Mouse (Mus musculus) midbrain, embryonic 14.5 days (tissue): Measurements from ENCODE around the gene Atp5h. TPM values are rescaled to one million over a fixed set of nuclear protein-coding genes. Genes with fewer than 3 reads are reported as not detected.

Source experiments
- ATAC-seq: fragments of 200-750 bp; cut with Nextera tagmentation; 2 replicates; pipeline ENCODE4 v1.8.0; 2017; ENCODE audit warnings: moderate number of reproducible peaks, moderate library complexity; ENCODE audit not compliant: low FRiP score, low TSS enrichment
- DNase-seq: peaks from one replicate; pipeline ENCODE4 v3.0.0-alpha.2; 2015
- H3K27ac ChIP-seq: fragments of 300-500 bp; sonication (generic); replicated peaks from 2 replicates; pipeline ENCODE4 v1.5.1; 2014; ENCODE audit warnings: mild to moderate bottlenecking, low read depth, low read length, moderate library complexity
- H3K27me3 ChIP-seq: fragments of 300-500 bp; sonication (generic); 2 replicates; pipeline ENCODE4 v1.6.1; 2014; ENCODE audit warnings: low read length, control low read depth, mixed read lengths; ENCODE audit not compliant: control insufficient read depth, insufficient read depth
- H3K36me3 ChIP-seq: fragments of 300-500 bp; sonication (generic); 2 replicates; pipeline ENCODE4 v1.6.1; 2014; ENCODE audit warnings: low read length, control low read depth; ENCODE audit not compliant: control insufficient read depth, insufficient read depth
- H3K4me1 ChIP-seq: fragments of 300-500 bp; sonication (generic); 2 replicates; pipeline ENCODE4 v1.6.1; 2014; ENCODE audit warnings: mild to moderate bottlenecking, antibody characterized with exemption, low read length, control low read depth; ENCODE audit not compliant: control insufficient read depth, insufficient read depth
- H3K4me2 ChIP-seq: fragments of 300-500 bp; sonication (generic); 2 replicates; pipeline ENCODE4 v1.6.1; 2014; ENCODE audit warnings: mild to moderate bottlenecking, low read length, moderate library complexity
- H3K4me3 ChIP-seq: fragments of 300-500 bp; sonication (generic); replicated peaks from 2 replicates; pipeline ENCODE4 v1.5.1; 2014; ENCODE audit warnings: low read depth, low read length
- H3K9ac ChIP-seq: fragments of 300-500 bp; sonication (generic); replicated peaks from 2 replicates; pipeline ENCODE4 v1.6.1; 2014; ENCODE audit warnings: mild to moderate bottlenecking, low read length, moderate library complexity
- H3K9me3 ChIP-seq: fragments of 300-500 bp; sonication (generic); 2 replicates; pipeline ENCODE4 v1.6.1; 2016; ENCODE audit warnings: low read length, control low read depth, mixed read lengths; ENCODE audit not compliant: control insufficient read depth
- WGBS: fragments of 180-500 bp; shearing (Covaris S2); extraction: QIAGEN DNeasy Blood & Tissue Kit; methylation state at CpG from one replicate; pipeline ENCODE4 v1.1.7; 2014; 5-methylcytosine and 5-hydroxymethylcytosine counted together
- polyA plus RNA-seq: library from polyadenylated mRNA; unstranded; fragments of >200 nt; fragmentation: Nextera tagmentation; extraction: Ambion mirVana; gene quantifications from 2 replicates; pipeline ENCODE4 v1.2.1, GENCODE M21; 2014

The Atp5h gene
- polyA plus RNA-seq, 1 experiment from 2014 or later, result 838 TPM

GRCm38 (mm10) chr11:115420336-115421190 is 801 bp upstream of the Atp5h start:
- H3K27me3 ChIP-seq, result no peaks in the 10 kb centered on the region
- H3K4me3 ChIP-seq, result peak overlapping the region; percentile 92
- peaks cover 46% of the 10 kb centered on the region for H3K36me3 ChIP-seq
- H3K4me2 ChIP-seq, result peak overlapping the region; percentile 97
- 2% methylated on average over 45 of the region's 45 CpGs for WGBS
- DNase-seq, result peak; percentile 72
- peak overlapping the region; percentile 94 for H3K9ac ChIP-seq
- peak; percentile 66 for ATAC-seq
- peak overlapping the region; percentile 88 for H3K27ac ChIP-seq
- H3K4me1 ChIP-seq, result peaks cover 19% of the 10 kb centered on the region
- H3K9me3 ChIP-seq, result no peaks in the 10 kb centered on the region

DNA sequence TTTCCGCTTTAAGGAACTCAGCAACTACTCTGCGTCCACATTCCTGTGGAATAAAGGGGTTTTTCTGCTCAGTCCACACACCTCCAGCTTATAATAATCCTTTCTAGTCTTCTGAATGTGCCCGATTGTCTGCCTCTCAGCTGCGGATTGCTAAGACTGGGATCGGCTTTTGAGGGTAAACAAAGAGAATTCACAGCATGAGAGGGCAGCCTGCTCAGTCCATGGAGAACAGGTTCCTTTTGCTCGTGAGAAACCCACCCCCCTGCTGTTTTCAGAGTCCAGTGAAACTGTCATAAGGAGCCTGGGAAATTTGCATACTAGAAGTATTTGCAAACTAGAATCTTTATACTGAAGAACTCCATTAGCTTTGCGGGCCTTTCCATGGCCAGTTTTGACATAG is 10.2 kb downstream of the Atp5h start:
- Histone ChIP-seq H3K4me1 (peaks cover 37% of the 10 kb centered on the region), H3K9ac (peak overlapping the region; percentile 32; the same call in 1 of the 2 replicates), H3K4me2 (peak overlapping the region; percentile 5), H3K9me3 (no peaks in the 10 kb centered on the region), H3K4me3 (no peak overlapping the region), H3K27me3 (no peaks in the 10 kb centered on the region), H3K27ac (peak overlapping the region; percentile 82), H3K36me3 (peaks cover 40% of the 10 kb centered on the region)
- 5% methylated on average over 7 of the region's 7 CpGs for WGBS
- DNase-seq, result peak; percentile 75
- peak; percentile 19; the same call in 1 of the 2 replicates for ATAC-seq

- Histone ChIP-seq H3K4me2 (0 out of 2 replicates have a peak overlapping the region, but pooled peaks have one; percentile 5), H3K36me3 (peaks cover 40% of the 10 kb centered on the region), H3K9me3 (no peaks in the 10 kb centered on the region), H3K27ac (peak overlapping the region; percentile 82), H3K27me3 (no peaks in the 10 kb centered on the region), H3K4me3 (no peak overlapping the region), H3K9ac (no peak overlapping the region), H3K4me1 (peaks cover 41% of the 10 kb centered on the region)
- DNase-seq (no peak), ATAC-seq (no peak)
- 71% methylated on average over 6 of the region's 6 CpGs for WGBS
These were observed 11.4 kb downstream of the Atp5h start for GRCm38 (mm10) chr11:115408266-115408920.

- no peak overlapping the region for H3K27ac ChIP-seq
- peaks cover 40% of the 10 kb centered on the region for H3K36me3 ChIP-seq
- H3K9me3 ChIP-seq, result no peaks in the 10 kb centered on the region
- no peak overlapping the region for H3K4me2 ChIP-seq
- ATAC-seq, result no peak
- H3K4me3 ChIP-seq, result no peak overlapping the region
- H3K4me1 ChIP-seq, result peaks cover 44% of the 10 kb centered on the region
- H3K9ac ChIP-seq, result no peak overlapping the region
- WGBS, result 97% methylated on average over 17 of the region's 17 CpGs
- H3K27me3 ChIP-seq, result no peaks in the 10 kb centered on the region
- no peak for DNase-seq
These were observed 12.8 kb downstream of the Atp5h start for GRCm38 (mm10) chr11:115406858-115407401.

GRCm38 (mm10) chr11:115405723-115406122 is 14.0 kb downstream of the Atp5h start:
- Histone ChIP-seq H3K27ac (no peak overlapping the region), H3K4me1 (peaks cover 43% of the 10 kb centered on the region), H3K9ac (no peak overlapping the region), H3K36me3 (peaks cover 32% of the 10 kb centered on the region), H3K4me2 (no peak overlapping the region), H3K4me3 (no peak overlapping the region), H3K9me3 (no peaks in the 10 kb centered on the region), H3K27me3 (no peaks in the 10 kb centered on the region)
- ATAC-seq (no peak), DNase-seq (no peak)
- 96% methylated on average over 6 of the region's 6 CpGs for WGBS

DNA sequence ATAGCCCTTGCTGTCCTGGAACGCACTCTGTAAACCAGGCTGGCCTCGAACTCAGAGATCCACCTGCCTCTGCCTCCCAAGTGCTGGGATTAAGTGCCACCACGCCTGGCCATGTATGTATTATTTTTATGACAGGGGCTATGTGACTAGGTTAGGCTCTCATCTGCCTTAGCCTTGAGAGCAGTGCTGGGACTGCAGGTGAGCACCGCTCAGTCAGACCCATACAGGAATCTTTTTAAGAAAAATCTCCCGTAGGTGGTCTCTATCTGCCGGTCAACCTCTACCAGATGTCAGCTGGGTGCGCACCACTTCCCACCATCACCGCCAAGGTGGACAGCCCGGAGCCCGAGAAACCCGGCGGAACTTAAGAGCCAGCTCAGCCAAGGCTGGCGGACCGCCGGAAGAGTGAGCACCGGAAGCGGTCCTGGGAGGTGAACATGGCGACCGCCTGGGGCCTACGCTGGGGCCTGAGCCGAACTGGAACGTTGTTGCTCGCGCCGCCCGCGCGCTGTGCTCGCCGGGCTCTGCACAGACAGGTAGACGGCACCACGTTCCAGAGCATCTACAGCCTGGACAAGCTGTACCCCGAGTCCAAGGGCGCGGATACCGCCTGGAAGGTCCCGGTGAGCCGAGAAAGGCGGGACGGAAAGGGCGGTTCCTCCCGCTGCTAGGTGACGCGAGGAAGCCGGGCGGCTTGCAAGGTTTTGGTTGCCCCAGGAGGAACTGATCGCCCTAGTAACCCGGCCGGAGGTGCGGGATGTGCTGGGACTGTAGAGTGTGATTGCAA is 16.2 kb downstream of the Atp5h start, which contains the start of gene Mrpl58:
Gene Mrpl58, plus strand, starts transcription at position 415 of the 787 bp plus-strand sequence.
- peak within 1 kb of the TSS; percentile 95 for H3K4me3 ChIP-seq
- peaks cover 24% of the 10 kb centered on the region for H3K36me3 ChIP-seq
- no peaks in the 10 kb centered on the region for H3K27me3 ChIP-seq
- H3K27ac ChIP-seq, result peak within 1 kb of the TSS; percentile 93
- ATAC-seq, result peak; percentile 86
- peak within 1 kb of the TSS; percentile 84 for H3K4me2 ChIP-seq
- DNase-seq, result peak; percentile 93
- H3K4me1 ChIP-seq, result peaks cover 30% of the 10 kb centered on the region
- H3K9ac ChIP-seq, result peak within 1 kb of the TSS; percentile 91
- H3K9me3 ChIP-seq, result no peaks in the 10 kb centered on the region
- 4% methylated on average over 50 of the region's 50 CpGs for WGBS

GRCm38 (mm10) chr11:115400630-115401391 is 19.0 kb downstream of the Atp5h start:
- peaks cover 26% of the 10 kb centered on the region for H3K4me1 ChIP-seq
- H3K4me3 ChIP-seq, result no peak overlapping the region
- H3K36me3 ChIP-seq, result peaks cover 13% of the 10 kb centered on the region
- H3K9ac ChIP-seq, result peak overlapping the region; percentile 36; the same call in 1 of the 2 replicates
- peak; percentile 79 for DNase-seq
- no peaks in the 10 kb centered on the region for H3K27me3 ChIP-seq
- H3K4me2 ChIP-seq, result peak overlapping the region; percentile 28
- H3K9me3 ChIP-seq, result no peaks in the 10 kb centered on the region
- WGBS, result 23% methylated on average over 11 of the region's 11 CpGs
- ATAC-seq, result peak; percentile 35; the same call in 1 of the 2 replicates
- H3K27ac ChIP-seq, result peak overlapping the region; percentile 84
